Mouse (Mus musculus) fat pad, adult 2 months (tissue): Measurements from ENCODE around the gene Notch1.

Experiments used
- DNase-seq: peaks from one replicate; pipeline ENCODE4 v3.0.0-alpha.2; 2011; ENCODE audit warnings: low read depth, low spot score; ENCODE audit errors: extremely low read depth

The Notch1 gene

GRCm38 (mm10) chr2:26533249-26533648 is 16.8 kb upstream of the Notch1 start:
- DNase-seq = no peak

GRCm38 (mm10) chr2:26531829-26532228 is 15.4 kb upstream of the Notch1 start:
- DNase-seq = no peak

GRCm38 (mm10) chr2:26529881-26530280 is 13.4 kb upstream of the Notch1 start:
- no peak for DNase-seq

GRCm38 (mm10) chr2:26529221-26529805 is 12.8 kb upstream of the Notch1 start:
- DNase-seq = no peak

GRCm38 (mm10) chr2:26526443-26527257 is 10.2 kb upstream of the Notch1 start:
- DNase-seq = no peak

- DNase-seq = no peak
Observed at GRCm38 (mm10) chr2:26525355-26526018, 9.0 kb upstream of the Notch1 start.

GRCm38 (mm10) chr2:26522327-26522726 is 5.9 kb upstream of the Notch1 start:
- DNase-seq = no peak

GRCm38 (mm10) chr2:26519753-26520152 is 3.3 kb upstream of the Notch1 start:
- DNase-seq = no peak

- DNase-seq = no peak
Observed at GRCm38 (mm10) chr2:26516987-26517386, 524 bp upstream of the Notch1 start.

GRCm38 (mm10) chr2:26515335-26515734 is 1.1 kb downstream of the Notch1 start:
- DNase-seq = no peak

- no peak for DNase-seq
Observed at GRCm38 (mm10) chr2:26513105-26513745, 3.2 kb downstream of the Notch1 start.

- DNase-seq = no peak
Observed at GRCm38 (mm10) chr2:26508661-26509060, 7.8 kb downstream of the Notch1 start.

- DNase-seq = no peak
Observed at GRCm38 (mm10) chr2:26507961-26508391, 8.5 kb downstream of the Notch1 start.

- no peak for DNase-seq
Observed at GRCm38 (mm10) chr2:26507481-26507886, 9.0 kb downstream of the Notch1 start.

- DNase-seq = no peak
Observed at GRCm38 (mm10) chr2:26506746-26507280, 9.7 kb downstream of the Notch1 start.

- no peak for DNase-seq
Observed at GRCm38 (mm10) chr2:26504772-26505480, 11.5 kb downstream of the Notch1 start.

GRCm38 (mm10) chr2:26503661-26504575 is 12.5 kb downstream of the Notch1 start:
- DNase-seq = no peak

- DNase-seq = no peak
Observed at GRCm38 (mm10) chr2:26502863-26503631, 13.4 kb downstream of the Notch1 start.
